Mouse (Mus musculus): ENCODE data around the gene Zfp462.

DNA sequence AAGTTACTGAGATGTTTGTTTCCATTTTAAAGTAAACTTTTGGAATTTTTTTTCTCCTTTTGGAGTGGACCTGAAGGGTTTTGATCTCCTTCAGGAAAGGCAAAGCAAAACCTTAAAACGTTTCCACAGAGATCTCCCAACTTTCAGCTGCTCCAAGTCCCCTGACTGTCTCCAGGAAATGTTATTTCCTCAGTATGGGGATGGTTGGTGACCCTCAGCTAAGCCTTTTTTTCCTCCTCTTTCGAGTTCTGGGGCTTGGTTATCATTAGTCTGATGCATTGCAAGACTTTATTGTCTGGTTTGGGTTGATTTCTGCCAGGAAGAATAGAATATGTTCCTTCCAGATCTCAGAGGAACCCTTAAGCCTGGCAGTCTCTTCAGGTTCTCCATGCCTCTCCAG, 5.3 kb downstream of the Zfp462 start:
- TF ChIP-seq POLR2A (IDR thresholded peaks at IDR 0.05; ENCODE audit: low read depth, low read length) (no peak), CTCF (IDR thresholded peaks at IDR 0.05; ENCODE audit: extremely low read depth, insufficient read depth, insufficient read length, insufficient replicate concordance) (no peak)
